Mouse (Mus musculus) stomach, postnatal 0 days (tissue): ENCODE data around the gene Pde10a. TPM values are rescaled to one million over a fixed set of nuclear protein-coding genes. Genes with fewer than 3 reads are reported as not detected.

Source experiments
- ATAC-seq: fragments of 200-750 bp; cut with Nextera tagmentation; 2 replicates; pipeline ENCODE4 v1.8.0; 2017; ENCODE audit not compliant: low FRiP score, low TSS enrichment
- DNase-seq: peaks from one replicate; pipeline ENCODE4 v3.0.0-alpha.2; 2016; ENCODE audit warnings: low spot score
- H3K27ac ChIP-seq: fragments of 300-500 bp; sonication (generic); replicated peaks from 2 replicates; pipeline ENCODE4 v1.5.1; 2014; ENCODE audit warnings: mild to moderate bottlenecking, control low read depth
- H3K27me3 ChIP-seq: fragments of 300-500 bp; sonication (generic); 2 replicates; pipeline ENCODE4 v1.6.1; 2014; ENCODE audit warnings: low read length; ENCODE audit not compliant: control insufficient read depth, insufficient read depth
- H3K36me3 ChIP-seq: fragments of 300-500 bp; sonication (generic); 2 replicates; pipeline ENCODE4 v1.6.1; 2014; ENCODE audit warnings: low read length, mixed read lengths; ENCODE audit not compliant: control insufficient read depth, insufficient read depth
- H3K4me1 ChIP-seq: fragments of 300-500 bp; sonication (generic); replicated peaks from 2 replicates; pipeline ENCODE4 v1.6.1; 2014; ENCODE audit warnings: antibody characterized with exemption; ENCODE audit not compliant: control insufficient read depth, insufficient read depth
- H3K4me2 ChIP-seq: fragments of 300-500 bp; sonication (generic); replicated peaks from 2 replicates; pipeline ENCODE4 v1.6.1; 2014; ENCODE audit warnings: low read depth, mild to moderate bottlenecking, control low read depth, moderate library complexity
- H3K4me3 ChIP-seq: fragments of 300-500 bp; sonication (generic); 2 replicates; pipeline ENCODE4 v1.5.1; 2014; ENCODE audit warnings: low read depth, low read length, control low read depth
- H3K9ac ChIP-seq: fragments of 300-500 bp; sonication (generic); 2 replicates; pipeline ENCODE4 v1.6.1; 2014; ENCODE audit warnings: mild to moderate bottlenecking, low read length, control low read depth, mixed read lengths
- H3K9me3 ChIP-seq: fragments of 300-500 bp; sonication (generic); 2 replicates; pipeline ENCODE4 v1.6.1; 2016; ENCODE audit warnings: low read length; ENCODE audit not compliant: control insufficient read depth
- CTCF ChIP-seq: IDR thresholded peaks from 2 replicates; pipeline ENCODE4 v1.5.1; 2016; ENCODE audit warnings: antibody characterized with exemption, low read depth, mild to moderate bottlenecking, moderate library complexity
- EP300 ChIP-seq: optimal IDR thresholded peaks from 2 replicates; pipeline ENCODE3; 2016; ENCODE audit warnings: antibody characterized with exemption
- WGBS: fragments of 180-500 bp; shearing (Covaris S2); extraction: QIAGEN DNeasy Blood & Tissue Kit; methylation state at CpG from one replicate; pipeline ENCODE4 v1.1.7; 2014; 5-methylcytosine and 5-hydroxymethylcytosine counted together
- polyA plus RNA-seq: library from polyadenylated mRNA; unstranded; fragments of >200 nt; fragmentation: Nextera tagmentation; extraction: Ambion mirVana; gene quantifications from 2 replicates; pipeline ENCODE4 v1.2.1, GENCODE M21; 2015

The Pde10a gene
- polyA plus RNA-seq, 1 experiment from 2014 or later, result 0.69 TPM

DNA sequence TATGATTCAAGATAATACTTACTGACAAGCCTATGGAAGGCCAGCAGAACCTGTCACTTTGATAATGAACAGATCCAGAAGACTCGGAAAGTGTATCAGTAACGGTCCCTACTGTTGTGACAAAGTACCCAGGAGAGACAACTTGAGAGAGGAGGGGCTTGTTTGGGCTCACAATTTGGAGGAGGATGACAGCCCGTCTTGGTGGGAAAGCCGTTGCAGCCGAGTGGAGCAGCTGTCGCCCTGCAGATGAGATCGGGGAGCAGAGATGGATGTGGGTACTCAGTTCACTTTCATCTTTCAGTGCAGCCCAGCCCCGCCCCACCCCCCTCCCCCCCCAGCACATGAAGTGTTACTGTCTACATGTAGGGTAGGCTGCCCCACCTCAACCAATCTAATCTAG is 398.6 kb downstream of the Pde10a start:
- no peaks in the 10 kb centered on the region for H3K36me3 ChIP-seq
- H3K27me3 ChIP-seq, result no peaks in the 10 kb centered on the region
- WGBS, result 53% methylated on average over 8 of the region's 8 CpGs
- H3K27ac ChIP-seq, result no peak overlapping the region
- DNase-seq (no peak), ATAC-seq (no peak)
- H3K4me2 ChIP-seq, result no peak overlapping the region
- no peak overlapping the region for H3K4me3 ChIP-seq
- H3K4me1 ChIP-seq, result no peaks in the 10 kb centered on the region
- no peaks in the 10 kb centered on the region for H3K9me3 ChIP-seq
- H3K9ac ChIP-seq, result no peak overlapping the region
- TF ChIP-seq EP300 (no peak), CTCF (no peak)

DNA sequence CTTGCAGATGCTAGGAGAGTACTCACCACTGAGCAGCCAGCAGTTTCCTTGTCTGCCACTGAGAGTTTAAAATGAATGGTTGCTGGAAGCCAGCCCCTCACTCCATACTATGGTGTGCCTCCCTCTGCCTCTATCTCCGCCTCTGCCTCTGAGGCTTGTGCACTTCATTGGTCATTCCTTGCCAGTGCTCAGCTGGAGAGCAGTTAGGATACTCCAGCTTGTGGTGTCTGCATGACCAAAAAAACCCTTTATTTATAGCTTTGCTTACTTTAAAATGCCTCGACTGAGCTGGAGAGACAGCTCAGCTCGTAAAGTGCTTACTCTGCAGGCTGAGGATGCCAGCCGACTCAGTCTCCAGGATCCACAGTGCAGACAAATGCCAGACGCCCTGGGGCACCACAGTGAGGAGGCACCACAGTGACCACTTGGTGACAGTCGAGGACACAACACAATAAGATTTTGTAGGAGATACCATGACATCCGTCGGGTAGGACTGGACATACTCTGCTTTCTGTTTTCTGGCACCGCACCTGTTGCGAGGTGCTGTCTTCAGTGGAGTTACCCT is 400.7 kb downstream of the Pde10a start:
- H3K4me2 ChIP-seq, result no peak overlapping the region
- no peak for TF ChIP-seq EP300
- no peak for TF ChIP-seq CTCF
- H3K4me1 ChIP-seq, result no peaks in the 10 kb centered on the region
- H3K27ac ChIP-seq, result no peak overlapping the region
- H3K9me3 ChIP-seq, result no peaks in the 10 kb centered on the region
- no peaks in the 10 kb centered on the region for H3K27me3 ChIP-seq
- DNase-seq (no peak), ATAC-seq (peak; percentile 49; the same call in 1 of the 2 replicates)
- WGBS, result 53% methylated on average over 10 of the region's 10 CpGs
- no peak overlapping the region for H3K4me3 ChIP-seq
- H3K36me3 ChIP-seq, result no peaks in the 10 kb centered on the region
- H3K9ac ChIP-seq, result no peak overlapping the region

DNA sequence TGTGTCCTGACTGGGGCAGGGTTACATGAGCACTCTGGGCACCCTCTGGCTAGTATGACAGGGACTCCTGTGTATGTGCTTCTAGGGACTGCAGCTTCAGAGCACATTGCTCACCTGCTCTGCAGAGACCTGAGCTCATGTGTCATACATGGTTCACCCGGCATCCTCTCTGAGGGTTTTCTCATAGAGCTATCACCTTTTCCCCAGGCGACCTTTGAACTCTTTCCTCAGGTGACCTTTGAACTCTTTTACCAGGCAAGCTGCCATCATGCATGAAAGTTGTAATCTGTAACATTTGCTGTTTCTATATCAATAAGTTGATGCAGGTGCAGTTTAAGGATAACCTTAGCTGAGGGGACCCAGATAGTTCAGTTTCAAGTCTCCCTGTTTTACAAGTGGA is 403.4 kb downstream of the Pde10a start:
- H3K9ac ChIP-seq, result no peak overlapping the region
- H3K4me3 ChIP-seq, result no peak overlapping the region
- no peak overlapping the region for H3K27ac ChIP-seq
- ATAC-seq (no peak), DNase-seq (no peak)
- 51% methylated on average over 2 of the region's 2 CpGs for WGBS
- H3K9me3 ChIP-seq, result no peaks in the 10 kb centered on the region
- no peaks in the 10 kb centered on the region for H3K27me3 ChIP-seq
- no peak overlapping the region for H3K4me2 ChIP-seq
- H3K4me1 ChIP-seq, result no peaks in the 10 kb centered on the region
- TF ChIP-seq CTCF, result no peak
- TF ChIP-seq EP300, result no peak
- H3K36me3 ChIP-seq, result no peaks in the 10 kb centered on the region

DNA sequence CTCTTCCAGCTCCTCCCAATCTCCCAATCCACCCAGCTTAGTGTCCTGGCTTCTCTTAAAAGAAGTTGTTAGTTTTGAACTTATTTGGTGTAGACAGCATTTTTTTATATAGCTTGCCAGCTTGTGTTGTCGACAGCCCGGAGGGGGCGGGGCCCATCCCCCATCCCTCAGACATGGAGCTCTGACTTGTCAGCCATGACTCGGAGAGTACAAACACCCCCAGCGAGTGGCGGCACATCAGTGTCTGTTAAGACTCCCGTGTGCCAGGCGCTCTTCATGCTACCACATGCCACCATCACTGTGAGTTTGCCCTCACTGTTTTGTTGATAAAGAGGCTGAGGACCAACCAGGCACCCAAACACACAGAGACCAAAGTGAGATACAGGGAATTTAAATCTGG is 404.5 kb downstream of the Pde10a start:
- Histone ChIP-seq H3K9ac (no peak overlapping the region), H3K9me3 (no peaks in the 10 kb centered on the region), H3K4me3 (no peak overlapping the region), H3K27ac (no peak overlapping the region), H3K4me1 (no peaks in the 10 kb centered on the region), H3K36me3 (no peaks in the 10 kb centered on the region), H3K27me3 (no peaks in the 10 kb centered on the region), H3K4me2 (no peak overlapping the region)
- DNase-seq, result no peak
- no peak for TF ChIP-seq CTCF
- no peak for TF ChIP-seq EP300
- ATAC-seq, result no peak
- 54% methylated on average over 8 of the region's 8 CpGs for WGBS

GRCm38 (mm10) chr17:8935604-8936003 is 410.4 kb downstream of the Pde10a start:
- Histone ChIP-seq H3K27ac (no peak overlapping the region), H3K9me3 (no peaks in the 10 kb centered on the region), H3K4me2 (no peak overlapping the region), H3K4me3 (no peak overlapping the region), H3K9ac (no peak overlapping the region), H3K4me1 (no peaks in the 10 kb centered on the region), H3K27me3 (no peaks in the 10 kb centered on the region), H3K36me3 (no peaks in the 10 kb centered on the region)
- ATAC-seq, result no peak
- DNase-seq, result no peak
- WGBS, result 46% methylated on average over 12 of the region's 12 CpGs
- no peak for TF ChIP-seq EP300
- no peak for TF ChIP-seq CTCF

- H3K27me3 ChIP-seq, result no peaks in the 10 kb centered on the region
- no peak for ATAC-seq
- 4% methylated on average over 4 of the region's 4 CpGs for WGBS
- no peak overlapping the region for H3K4me2 ChIP-seq
- no peak overlapping the region for H3K4me3 ChIP-seq
- H3K27ac ChIP-seq, result no peak overlapping the region
- no peak for TF ChIP-seq EP300
- TF ChIP-seq CTCF, result peak; percentile 83
- H3K9me3 ChIP-seq, result no peaks in the 10 kb centered on the region
- no peaks in the 10 kb centered on the region for H3K4me1 ChIP-seq
- H3K9ac ChIP-seq, result no peak overlapping the region
- H3K36me3 ChIP-seq, result no peaks in the 10 kb centered on the region
- no peak for DNase-seq
These were observed 411.4 kb downstream of the Pde10a start for GRCm38 (mm10) chr17:8936603-8937002.
